Mouse (Mus musculus): ENCODE measurements around the gene 9130008F23Rik. TPM values are rescaled to one million over a fixed set of nuclear protein-coding genes. Genes with fewer than 3 reads are reported as not detected.

The 9130008F23Rik gene
- 0.21 and 0.27 TPM in 2 replicates for polyA plus RNA-seq (2012; rRNA removed)

GRCm38 (mm10) chr17:40879924-40880691 is at the start of gene 9130008F23Rik:
9130008F23Rik (minus strand) TSS chr17:40880559.
- WGBS = under 1% methylated on average over 40 of the region's 40 CpGs
- TF ChIP-seq POLR2A (IDR thresholded peaks at IDR 0.05; ENCODE audit: borderline replicate concordance, insufficient read depth, low read length) (no peak), CTCF (IDR thresholded peaks at IDR 0.05; ENCODE audit: borderline replicate concordance, insufficient read depth, low read depth, low read length) (no peak)
- peak; percentile 2 to 15 for DNase-seq
- Histone ChIP-seq H3K4me1 (ENCODE audit: control insufficient read depth, insufficient read depth, low read length) (no peaks in the 10 kb centered on the region), H3K4me3 (replicated peaks; ENCODE audit: insufficient read depth, low read depth, low read length) (peak within 1 kb of the TSS; percentile 27), H3K27me3 (ENCODE audit: control insufficient read depth, insufficient read depth, low read length) (no peaks in the 10 kb centered on the region), H3K27ac (ENCODE audit: insufficient read depth, low read length) (no peak within 1 kb of the TSS)

- Histone ChIP-seq H3K4me1 (ENCODE audit: control insufficient read depth, insufficient read depth, low read length) (no peaks in the 10 kb centered on the region), H3K27ac (ENCODE audit: insufficient read depth, low read length) (no peak overlapping the region), H3K27me3 (ENCODE audit: control insufficient read depth, insufficient read depth, low read length) (no peaks in the 10 kb centered on the region), H3K4me3 (replicated peaks; ENCODE audit: insufficient read depth, low read depth, low read length) (no peak overlapping the region)
- WGBS = 93% methylated on average over 2 of the region's 2 CpGs
- no peak for DNase-seq
- TF ChIP-seq CTCF (IDR thresholded peaks at IDR 0.05; ENCODE audit: borderline replicate concordance, insufficient read depth, low read depth, low read length) (no peak), POLR2A (IDR thresholded peaks at IDR 0.05; ENCODE audit: borderline replicate concordance, insufficient read depth, low read length) (no peak)
Measured at GRCm38 (mm10) chr17:40915499-40915898, 35.1 kb upstream of the 9130008F23Rik start.

DNA sequence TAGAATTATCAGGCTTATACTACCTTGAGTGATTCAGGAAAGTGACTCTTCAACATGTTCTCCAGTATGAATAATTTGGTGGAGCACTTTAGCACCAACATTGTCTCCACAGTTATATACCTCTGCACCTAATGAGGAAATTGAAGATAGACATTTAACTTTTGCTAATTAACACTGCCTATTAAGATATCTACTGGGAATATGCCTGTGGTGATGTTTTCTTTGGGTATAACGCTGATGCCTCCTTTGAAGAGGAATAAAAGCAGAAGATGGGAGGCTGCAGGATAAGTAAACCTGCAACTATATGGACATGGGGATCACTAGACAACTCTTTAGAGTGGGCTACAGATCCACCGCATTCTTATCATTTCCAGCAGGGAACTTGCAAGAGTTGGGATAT is 33.9 kb upstream of the 9130008F23Rik start, which contains the start of gene Glyatl3:
Gene Glyatl3 (minus strand): TSS at position 101 of the 400 bp plus-strand sequence.
- no peak for DNase-seq
- WGBS = 93% methylated on average over 2 of the region's 2 CpGs
- TF ChIP-seq CTCF (IDR thresholded peaks at IDR 0.05; ENCODE audit: borderline replicate concordance, insufficient read depth, low read depth, low read length) (no peak), POLR2A (IDR thresholded peaks at IDR 0.05; ENCODE audit: borderline replicate concordance, insufficient read depth, low read length) (no peak)
- no peaks in the 10 kb centered on the region for H3K4me1 ChIP-seq (ENCODE audit: control insufficient read depth, insufficient read depth, low read length)
- H3K4me3 ChIP-seq (replicated peaks; ENCODE audit: insufficient read depth, low read depth, low read length) = no peak within 1 kb of the TSS
- H3K27me3 ChIP-seq (ENCODE audit: control insufficient read depth, insufficient read depth, low read length) = no peaks in the 10 kb centered on the region
- no peak within 1 kb of the TSS for H3K27ac ChIP-seq (ENCODE audit: insufficient read depth, low read length)

DNA sequence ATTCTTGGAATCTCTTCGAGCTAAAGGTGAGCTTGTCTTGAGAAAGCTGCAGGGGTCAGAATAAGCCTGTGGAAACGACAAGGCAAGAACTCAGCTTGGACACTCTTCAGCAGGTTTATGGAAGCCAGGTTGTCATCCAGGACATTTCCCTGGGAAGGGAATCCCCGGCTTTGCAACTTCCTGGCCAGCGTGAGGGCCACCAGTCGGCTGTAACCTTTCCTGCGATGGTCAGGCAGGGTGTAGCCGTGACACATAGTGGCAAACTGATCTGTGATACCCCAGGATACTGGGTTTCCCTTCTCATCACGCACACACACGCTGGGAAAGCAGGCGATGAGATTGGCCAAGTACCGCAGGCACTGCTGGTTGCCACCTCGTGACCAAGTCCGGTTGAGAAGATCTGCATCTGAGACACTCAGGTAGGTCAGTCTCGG is 24.4 kb upstream of the 9130008F23Rik start:
- 2% methylated on average over 13 of the region's 14 CpGs for WGBS
- H3K4me3 ChIP-seq (replicated peaks; ENCODE audit: insufficient read depth, low read depth, low read length) = peak overlapping the region; percentile 29

GRCm38 (mm10) chr17:40904056-40904597 is 23.8 kb upstream of the 9130008F23Rik start:
- Histone ChIP-seq H3K4me1 (ENCODE audit: control insufficient read depth, insufficient read depth, low read length) (no peaks in the 10 kb centered on the region), H3K27ac (ENCODE audit: insufficient read depth, low read length) (no peak overlapping the region), H3K4me3 (replicated peaks; ENCODE audit: insufficient read depth, low read depth, low read length) (no peak overlapping the region), H3K27me3 (ENCODE audit: control insufficient read depth, insufficient read depth, low read length) (no peaks in the 10 kb centered on the region)
- no peak for TF ChIP-seq CTCF (IDR thresholded peaks at IDR 0.05; ENCODE audit: borderline replicate concordance, insufficient read depth, low read depth, low read length)
- TF ChIP-seq POLR2A (IDR thresholded peaks at IDR 0.05; ENCODE audit: borderline replicate concordance, insufficient read depth, low read length) = no peak
- WGBS = 10% methylated on average over 11 of the region's 11 CpGs
- DNase-seq = peak in 1 of 2 experiments; percentile 18

More for the DNA sequence above, 24.4 kb upstream of the 9130008F23Rik start:
- H3K4me1 ChIP-seq (ENCODE audit: control insufficient read depth, insufficient read depth, low read length) = no peaks in the 10 kb centered on the region
- no peak overlapping the region for H3K27ac ChIP-seq (ENCODE audit: insufficient read depth, low read length)
- no peaks in the 10 kb centered on the region for H3K27me3 ChIP-seq (ENCODE audit: control insufficient read depth, insufficient read depth, low read length)
- DNase-seq = peak; percentile 58 to 60
- TF ChIP-seq POLR2A (IDR thresholded peaks at IDR 0.05; ENCODE audit: borderline replicate concordance, insufficient read depth, low read length) = no peak
- TF ChIP-seq CTCF (IDR thresholded peaks at IDR 0.05; ENCODE audit: borderline replicate concordance, insufficient read depth, low read depth, low read length) = no peak

- no peak overlapping the region for H3K27ac ChIP-seq (ENCODE audit: insufficient read depth, low read length)
- TF ChIP-seq POLR2A (IDR thresholded peaks at IDR 0.05; ENCODE audit: borderline replicate concordance, insufficient read depth, low read length) (no peak), CTCF (IDR thresholded peaks at IDR 0.05; ENCODE audit: borderline replicate concordance, insufficient read depth, low read depth, low read length) (no peak)
- no peak for DNase-seq
- H3K4me3 ChIP-seq (replicated peaks; ENCODE audit: insufficient read depth, low read depth, low read length) = no peak overlapping the region
- WGBS = 77% methylated on average over 4 of the region's 4 CpGs
- H3K27me3 ChIP-seq (ENCODE audit: control insufficient read depth, insufficient read depth, low read length) = no peaks in the 10 kb centered on the region
- no peaks in the 10 kb centered on the region for H3K4me1 ChIP-seq (ENCODE audit: control insufficient read depth, insufficient read depth, low read length)
Measured at GRCm38 (mm10) chr17:40903345-40903744, 23.0 kb upstream of the 9130008F23Rik start.

DNA sequence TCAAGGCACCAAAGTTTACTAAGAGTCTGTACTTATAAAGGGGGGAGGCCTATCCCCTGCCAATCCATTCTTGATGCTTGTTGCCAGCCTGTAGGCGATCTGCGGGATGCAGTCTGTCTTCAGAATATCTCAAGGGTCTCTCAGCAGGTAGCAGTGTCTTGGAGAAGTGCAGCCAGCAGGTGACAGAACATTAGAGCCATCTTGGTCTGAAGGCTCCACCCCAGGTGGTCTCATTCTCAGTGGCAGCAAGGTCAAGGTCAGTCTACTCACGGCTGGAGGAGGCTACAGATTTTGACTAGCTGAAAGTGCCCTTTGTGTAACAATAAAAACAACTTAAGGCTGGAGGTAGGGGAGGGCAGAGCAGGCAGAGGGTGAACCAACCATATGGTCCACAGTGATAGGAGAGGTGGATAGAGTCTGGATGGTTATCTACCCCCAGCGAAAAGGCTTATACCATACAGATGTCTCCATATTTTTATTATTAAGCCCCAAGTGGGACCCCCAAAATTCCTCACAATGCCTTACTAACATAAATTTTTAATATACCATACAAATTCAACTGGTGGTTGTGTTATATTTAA is 19.5 kb upstream of the 9130008F23Rik start:
- WGBS = 40% methylated on average over 4 of the region's 4 CpGs
- no peak overlapping the region for H3K4me3 ChIP-seq (replicated peaks; ENCODE audit: insufficient read depth, low read depth, low read length)
- TF ChIP-seq POLR2A (IDR thresholded peaks at IDR 0.05; ENCODE audit: borderline replicate concordance, insufficient read depth, low read length) (no peak), CTCF (IDR thresholded peaks at IDR 0.05; ENCODE audit: borderline replicate concordance, insufficient read depth, low read depth, low read length) (no peak)
- H3K4me1 ChIP-seq (ENCODE audit: control insufficient read depth, insufficient read depth, low read length) = no peaks in the 10 kb centered on the region
- no peaks in the 10 kb centered on the region for H3K27me3 ChIP-seq (ENCODE audit: control insufficient read depth, insufficient read depth, low read length)
- no peak for DNase-seq
- H3K27ac ChIP-seq (ENCODE audit: insufficient read depth, low read length) = no peak overlapping the region

Data from cerebellum, adult 2 months (tissue).